ENCODE assay signal across 7 mouse cellular contexts in genomic region chr13:34993983-34994811, GRCm38 (mm10). TPM values are rescaled to one million over a fixed set of nuclear protein-coding genes. Genes with fewer than 3 reads are reported as not detected.
A peak's percentile ranks its signal among the peaks of the same experiment; 100 is the strongest.
DNase-seq lines count a peak whose midpoint lies in the region; ATAC-seq lines count a peak whose summit lies in the region.

No protein-coding gene starts in this region.

- peak overlapping the region; percentile 87 for H3K27ac ChIP-seq in intestine, embryonic 15.5 days
- H3K27ac ChIP-seq in midbrain, embryonic 10.5 days (replicated peaks): peak overlapping the region; percentile 92

- H3K9ac ChIP-seq in intestine, embryonic 15.5 days: peak overlapping the region; percentile 75

- H3K36me3 ChIP-seq in intestine, embryonic 15.5 days: 0 out of 2 replicates have a peak, but pooled peaks cover 3% of the 10 kb centered on the region
- H3K36me3 ChIP-seq in midbrain, embryonic 10.5 days: peaks cover 13% of the 10 kb centered on the region

- peak overlapping the region; percentile 58 for H3K4me3 ChIP-seq in intestine, embryonic 15.5 days (replicated peaks)
- H3K4me3 ChIP-seq in midbrain, embryonic 10.5 days: peak overlapping the region; percentile 69

- ATAC-seq in intestine, embryonic 15.5 days: peak; percentile 98

- peaks cover 6% of the 10 kb centered on the region for H3K4me1 ChIP-seq in intestine, embryonic 15.5 days (replicated peaks)
- H3K4me1 ChIP-seq in midbrain, embryonic 10.5 days: peaks cover 26% of the 10 kb centered on the region

- no peaks in the 10 kb centered on the region for H3K27me3 ChIP-seq in intestine, embryonic 15.5 days (replicated peaks)
- H3K27me3 ChIP-seq in midbrain, embryonic 10.5 days (ENCODE audit: low read depth, poor library complexity, severe bottlenecking): no peaks in the 10 kb centered on the region

- H3K9me3 ChIP-seq in intestine, embryonic 15.5 days: no peaks in the 10 kb centered on the region
- H3K9me3 ChIP-seq in midbrain, embryonic 10.5 days (replicated peaks): 0 out of 2 replicates have a peak, but pooled peaks cover 7% of the 10 kb centered on the region

- intact Hi-C loops in gastrocnemius, postnatal 36 days (cut with DNase I): no loop called here
- intact Hi-C loops in left cerebral cortex, postnatal 25 days (cut with DNase I): loop anchor here (2.0 to 5.0 kb wide), 2 partner anchors 33 to 117 kb away; partner anchors contain the start of genes Eci2 and Prpf4b

- WGBS in intestine, embryonic 15.5 days: under 1% methylated on average over 33 of the region's 33 CpGs
- 2% methylated on average over 33 of the region's 33 CpGs for WGBS in midbrain, embryonic 10.5 days

- H3K4me2 ChIP-seq in intestine, embryonic 15.5 days (replicated peaks): peak overlapping the region; percentile 64

- peak; percentile 98 for DNase-seq in adrenal gland, adult 2 months
- peak; percentile 87 for DNase-seq in embryo, embryonic 11.5 days (ENCODE audit: low read depth, low spot score)
- peak; percentile 94 to 97 for DNase-seq in gastrocnemius, postnatal 36 days
- DNase-seq in left cerebral cortex, postnatal 25 days (ENCODE audit: low spot score in 2 of 2): peak; percentile 75 to 90
- DNase-seq in midbrain, embryonic 10.5 days (ENCODE audit: low spot score): peak; percentile 97
- DNase-seq in right cerebral cortex, postnatal 4 days: peak; percentile 82

RNA-seq across cellular contexts. Expression of gene Eci3, which starts 30.6 kb away (rescaled TPM):
- total RNA-seq in adrenal gland, adult 2 months (2021): 1 to 10 TPM; 2.6 to 3.0 TPM
- 0.35 TPM in 2 replicates for polyA plus RNA-seq in adrenal gland, adult 2 months (2012; rRNA removed)
- total RNA-seq in gastrocnemius, postnatal 36 days (2021): 1 to 10 TPM in 1 of 2 experiments, under 1 TPM in 1; 0.47 to 1.1 TPM
- 2.8 and 2.9 TPM in 2 replicates for polyA plus RNA-seq in intestine, embryonic 15.5 days (2015; fragmentation: Nextera tagmentation; extraction: Ambion mirVana)
- total RNA-seq in left cerebral cortex, postnatal 25 days (2021): under 1 TPM in 1 of 2 experiments, not detected in 1; 0.71 TPM
- polyA plus RNA-seq in midbrain, embryonic 10.5 days (2016; fragmentation: Nextera tagmentation; extraction: Ambion mirVana): 0.32 and 0.68 TPM in 2 replicates

RNA-seq across cellular contexts. Expression of gene Eci2, which starts 32.7 kb away (rescaled TPM):
- 100 to 1,000 TPM in 1 of 2 experiments, 10 to 100 TPM in 1; 98.3 to 131 TPM for total RNA-seq in adrenal gland, adult 2 months (2021)
- 38.3 and 39.4 TPM in 2 replicates for polyA plus RNA-seq in adrenal gland, adult 2 months (2012; rRNA removed)
- total RNA-seq in gastrocnemius, postnatal 36 days (2021): 100 to 1,000 TPM in 1 of 2 experiments, 10 to 100 TPM in 1; 78.0 to 103 TPM
- polyA plus RNA-seq in intestine, embryonic 15.5 days (2015; fragmentation: Nextera tagmentation; extraction: Ambion mirVana): 140 and 147 TPM in 2 replicates
- total RNA-seq in left cerebral cortex, postnatal 25 days (2021): 10 to 100 TPM; 39.3 to 40.0 TPM
- 91.8 and 116 TPM in 2 replicates for polyA plus RNA-seq in midbrain, embryonic 10.5 days (2016; fragmentation: Nextera tagmentation; extraction: Ambion mirVana)

Comparison
In these comparisons a context has a peak if more than half of its experiments do, and no peak if none do; other contexts are left out.
1. Peak in every context shown above with its lines: DNase-seq, ATAC-seq, H3K4me3 ChIP-seq and H3K27ac ChIP-seq.